Mouse (Mus musculus) intestine, postnatal 0 days (tissue): Measurements from ENCODE around the gene Pdk2. TPM values are rescaled to one million over a fixed set of nuclear protein-coding genes. Genes with fewer than 3 reads are reported as not detected.

Source experiments
- ATAC-seq: fragments of 200-750 bp; cut with Nextera tagmentation; 2 replicates; pipeline ENCODE4 v1.8.0; 2017; ENCODE audit warnings: mild to moderate bottlenecking, moderate TSS enrichment, moderate library complexity
- H3K27ac ChIP-seq: fragments of 300-500 bp; sonication (generic); 2 replicates; pipeline ENCODE4 v1.5.1; 2014; ENCODE audit warnings: mild to moderate bottlenecking, low read depth, low read length, moderate library complexity
- H3K27me3 ChIP-seq: fragments of 300-500 bp; sonication (generic); replicated peaks from 2 replicates; pipeline ENCODE4 v1.6.1; 2014; ENCODE audit warnings: low read length, mixed read lengths; ENCODE audit not compliant: control insufficient read depth, insufficient read depth
- H3K36me3 ChIP-seq: fragments of 300-500 bp; sonication (generic); 2 replicates; pipeline ENCODE4 v1.6.1; 2014; ENCODE audit warnings: mild to moderate bottlenecking, moderate library complexity; ENCODE audit not compliant: control insufficient read depth, insufficient read depth
- H3K4me1 ChIP-seq: fragments of 300-500 bp; sonication (generic); replicated peaks from 2 replicates; pipeline ENCODE4 v1.6.1; 2014; ENCODE audit warnings: antibody characterized with exemption, low read length, mixed read lengths; ENCODE audit not compliant: control insufficient read depth, insufficient read depth
- H3K4me2 ChIP-seq: fragments of 300-500 bp; sonication (generic); replicated peaks from 2 replicates; pipeline ENCODE4 v1.6.1; 2014; ENCODE audit warnings: low read depth, mild to moderate bottlenecking, moderate library complexity
- H3K4me3 ChIP-seq: fragments of 300-500 bp; sonication (generic); 2 replicates; pipeline ENCODE4 v1.5.1; 2014; ENCODE audit warnings: low read depth, low read length
- H3K9ac ChIP-seq: fragments of 300-500 bp; sonication (generic); 2 replicates; pipeline ENCODE4 v1.6.1; 2014; ENCODE audit warnings: mild to moderate bottlenecking, low read depth, low read length
- H3K9me3 ChIP-seq: fragments of 300-500 bp; sonication (generic); 2 replicates; pipeline ENCODE4 v1.6.1; 2016; ENCODE audit warnings: mixed run types; ENCODE audit not compliant: control insufficient read depth
- CTCF ChIP-seq: sonication (generic); IDR thresholded peaks from 2 replicates; pipeline ENCODE4 v1.5.1; 2016; ENCODE audit warnings: low read depth, mild to moderate bottlenecking, control low read depth, antibody characterized with exemption, moderate library complexity
- WGBS: fragments of 180-500 bp; shearing (Covaris S2); extraction: QIAGEN DNeasy Blood & Tissue Kit; methylation state at CpG from one replicate; pipeline ENCODE4 v1.1.7; 2014; 5-methylcytosine and 5-hydroxymethylcytosine counted together
- polyA plus RNA-seq: library from polyadenylated mRNA; unstranded; fragments of >200 nt; fragmentation: Nextera tagmentation; extraction: Ambion mirVana; gene quantifications from 2 replicates; pipeline ENCODE4 v1.2.1, GENCODE M21; 2015

Gene Pdk2
- polyA plus RNA-seq, 1 experiment from 2014 or later, result 57.4 TPM

- TF ChIP-seq CTCF, result no peak
- peaks cover 27% of the 10 kb centered on the region for H3K4me1 ChIP-seq
- no peak overlapping the region for H3K9ac ChIP-seq
- 0 out of 2 replicates have a peak overlapping the region, but pooled peaks have one; percentile 15 for H3K27ac ChIP-seq
- peaks cover 56% of the 10 kb centered on the region for H3K36me3 ChIP-seq
- no peaks in the 10 kb centered on the region for H3K27me3 ChIP-seq
- no peak overlapping the region for H3K4me3 ChIP-seq
- H3K4me2 ChIP-seq, result no peak overlapping the region
- H3K9me3 ChIP-seq, result no peaks in the 10 kb centered on the region
- ATAC-seq, result peak; percentile 9; the same call in 1 of the 2 replicates
- 63% methylated on average over 16 of the region's 16 CpGs for WGBS
Observed at GRCm38 (mm10) chr11:94998041-94998531, 43.1 kb downstream of the Pdk2 start.

GRCm38 (mm10) chr11:94997596-94997995 is 43.6 kb downstream of the Pdk2 start:
- no peak overlapping the region for H3K4me2 ChIP-seq
- H3K4me1 ChIP-seq, result peaks cover 27% of the 10 kb centered on the region
- H3K27me3 ChIP-seq, result no peaks in the 10 kb centered on the region
- no peak overlapping the region for H3K27ac ChIP-seq
- ATAC-seq, result peak; percentile 65
- no peaks in the 10 kb centered on the region for H3K9me3 ChIP-seq
- H3K4me3 ChIP-seq, result no peak overlapping the region
- peaks cover 51% of the 10 kb centered on the region for H3K36me3 ChIP-seq
- no peak for TF ChIP-seq CTCF
- no peak overlapping the region for H3K9ac ChIP-seq
- WGBS, result 28% methylated on average over 5 of the region's 5 CpGs

GRCm38 (mm10) chr11:94996984-94997383 is 44.2 kb downstream of the Pdk2 start:
- no peak overlapping the region; the same call in 1 of the 2 replicates for H3K4me2 ChIP-seq
- no peak for ATAC-seq
- H3K9ac ChIP-seq, result no peak overlapping the region
- no peaks in the 10 kb centered on the region for H3K9me3 ChIP-seq
- WGBS, result 92% methylated on average over 6 of the region's 6 CpGs
- no peak overlapping the region for H3K27ac ChIP-seq
- H3K4me3 ChIP-seq, result no peak overlapping the region
- peaks cover 27% of the 10 kb centered on the region for H3K4me1 ChIP-seq
- H3K27me3 ChIP-seq, result no peaks in the 10 kb centered on the region
- TF ChIP-seq CTCF, result no peak
- H3K36me3 ChIP-seq, result peaks cover 45% of the 10 kb centered on the region

GRCm38 (mm10) chr11:94996101-94996500 is 45.1 kb downstream of the Pdk2 start:
- WGBS, result 81% methylated on average over 8 of the region's 8 CpGs
- no peak for ATAC-seq
- no peak overlapping the region for H3K4me3 ChIP-seq
- no peak for TF ChIP-seq CTCF
- peak overlapping the region; percentile 35; the same call in 1 of the 2 replicates for H3K27ac ChIP-seq
- H3K9ac ChIP-seq, result no peak overlapping the region
- H3K9me3 ChIP-seq, result no peaks in the 10 kb centered on the region
- no peaks in the 10 kb centered on the region for H3K27me3 ChIP-seq
- H3K4me1 ChIP-seq, result peaks cover 27% of the 10 kb centered on the region
- peaks cover 40% of the 10 kb centered on the region for H3K36me3 ChIP-seq
- H3K4me2 ChIP-seq, result no peak overlapping the region

- no peak for ATAC-seq
- no peaks in the 10 kb centered on the region for H3K9me3 ChIP-seq
- no peak overlapping the region for H3K4me3 ChIP-seq
- 79% methylated on average over 11 of the region's 11 CpGs for WGBS
- peak overlapping the region; percentile 13; the same call in 1 of the 2 replicates for H3K4me2 ChIP-seq
- H3K36me3 ChIP-seq, result peaks cover 34% of the 10 kb centered on the region
- no peak overlapping the region for H3K27ac ChIP-seq
- TF ChIP-seq CTCF, result no peak
- H3K9ac ChIP-seq, result 0 out of 2 replicates have a peak overlapping the region, but pooled peaks have one; percentile 11
- H3K4me1 ChIP-seq, result peaks cover 27% of the 10 kb centered on the region
- H3K27me3 ChIP-seq, result no peaks in the 10 kb centered on the region
Observed at GRCm38 (mm10) chr11:94994947-94995772, 46.0 kb downstream of the Pdk2 start.

- Histone ChIP-seq H3K9ac (peak overlapping the region; percentile 83; the same call in 1 of the 2 replicates), H3K9me3 (no peaks in the 10 kb centered on the region), H3K27ac (no peak overlapping the region), H3K4me3 (peak overlapping the region; percentile 81), H3K27me3 (no peaks in the 10 kb centered on the region), H3K4me2 (peak overlapping the region; percentile 94), H3K4me1 (peaks cover 27% of the 10 kb centered on the region), H3K36me3 (peaks cover 25% of the 10 kb centered on the region)
- no peak for TF ChIP-seq CTCF
- WGBS, result 58% methylated on average over 10 of the region's 10 CpGs
- ATAC-seq, result no peak
Observed at GRCm38 (mm10) chr11:94994208-94994814, 46.8 kb downstream of the Pdk2 start.
